Mouse (Mus musculus): ENCODE measurements around the gene Mgme1.

- no peak for TF ChIP-seq CTCF (IDR thresholded peaks at IDR 0.05; ENCODE audit: borderline replicate concordance, control insufficient read depth, extremely low read depth, insufficient read depth, low read length, poor library complexity)
- TF ChIP-seq POLR2A (IDR thresholded peaks at IDR 0.05; ENCODE audit: control insufficient read depth, extremely low read depth, insufficient read depth, low read length, poor library complexity): no peak
Observed at GRCm38 (mm10) chr2:144264398-144265119, 5.9 kb upstream of the Mgme1 start.

Data from thymus, adult 2 months (tissue).